Mouse (Mus musculus) ES-E14 (cell line): ENCODE measurements around the gene Zfp512b. TPM values are rescaled to one million over a fixed set of nuclear protein-coding genes. Genes with fewer than 3 reads are reported as not detected.
A peak's percentile ranks its signal among the peaks of the same experiment; 100 is the strongest.

Experiments used
- DNase-seq: peaks from one replicate; pipeline ENCODE4 v3.0.0-alpha.2; 2013; ENCODE audit warnings: low read depth, low spot score
- H3K27ac ChIP-seq: 2 replicates; pipeline ENCODE4 v1.5.1; 2012; ENCODE audit warnings: low read depth, mild to moderate bottlenecking, low read length, moderate library complexity, mixed read lengths; ENCODE audit not compliant: poor library complexity, insufficient read depth, severe bottlenecking
- H3K36me3 ChIP-seq: 2 replicates; pipeline ENCODE4 v1.6.1; 2012; ENCODE audit warnings: mild to moderate bottlenecking, low read length, moderate library complexity, mixed read lengths; ENCODE audit not compliant: control insufficient read depth, poor library complexity, insufficient read depth, severe bottlenecking
- H3K4me1 ChIP-seq, 2 experiments: fragments of 150-350 bp in 1 of 2; sonication (generic) in 1 of 2; 2 replicates each; pipeline ENCODE4 v1.6.1; 2012; ENCODE audit warnings: low read length in 2 of 2, mild to moderate bottlenecking in 1 of 2, mixed read lengths in 1 of 2; ENCODE audit not compliant: control insufficient read depth in 2 of 2, insufficient read depth in 2 of 2, poor library complexity in 1 of 2
- H3K4me3 ChIP-seq, 2 experiments: fragments of 150-350 bp in 1 of 2; sonication (generic) in 1 of 2; 2 replicates each; pipeline ENCODE4 v1.5.1; 2012; ENCODE audit warnings: low read length in 2 of 2, low read depth in 1 of 2, mild to moderate bottlenecking in 1 of 2, mixed read lengths in 1 of 2; ENCODE audit not compliant: insufficient read depth in 1 of 2, poor library complexity in 1 of 2, severe bottlenecking in 1 of 2
- H3K9ac ChIP-seq: 2 replicates; pipeline ENCODE4 v1.6.1; 2012; ENCODE audit warnings: low read depth, mild to moderate bottlenecking, low read length, mixed read lengths; ENCODE audit not compliant: poor library complexity, insufficient read depth, severe bottlenecking
- H3K9me3 ChIP-seq: fragments of 150-350 bp; sonication (generic); 2 replicates; pipeline ENCODE4 v1.6.1; 2012; ENCODE audit warnings: low read depth, mild to moderate bottlenecking, low read length; ENCODE audit not compliant: control insufficient read depth, insufficient read depth
- CHD2 ChIP-seq: IDR thresholded peaks from 2 replicates; pipeline ENCODE4 v1.6.1; 2014; ENCODE audit warnings: mild to moderate bottlenecking, low read depth, low read length, inconsistent platforms
- HCFC1 ChIP-seq: IDR thresholded peaks from 2 replicates; pipeline ENCODE4 v1.6.1; 2012; ENCODE audit warnings: low read length, inconsistent platforms, borderline replicate concordance; ENCODE audit not compliant: insufficient read depth
- MAFK ChIP-seq: IDR thresholded peaks from 2 replicates; pipeline ENCODE4 v1.6.1; 2014; ENCODE audit warnings: mild to moderate bottlenecking, low read depth, low read length, inconsistent platforms; ENCODE audit not compliant: insufficient read depth
- ZC3H11A ChIP-seq: IDR thresholded peaks from 2 replicates; pipeline ENCODE4 v1.6.1; 2012; ENCODE audit warnings: low read depth, mild to moderate bottlenecking, inconsistent platforms, low read length, borderline replicate concordance
- ZNF384 ChIP-seq: IDR thresholded peaks from 2 replicates; pipeline ENCODE4 v1.6.1; 2012; ENCODE audit warnings: low read depth, low read length, inconsistent platforms
- in situ Hi-C, 2 experiments: fragments of 600-800 bp; cut with MboI; formaldehyde crosslinking; loops; one replicate each; pipeline ENCODE4 v1.15.1; 2025; ENCODE audit warnings: low sequenced_read_pairs in 2 of 2, inconsistent platforms in 1 of 2; ENCODE audit not compliant: unreplicated experiment in 2 of 2
- total RNA-seq: library from RNA; depleted of rRNA; stranded (reverse); fragments of 300-350 nt; gene quantifications from 2 replicates; pipeline ENCODE4 v1.2.3, GENCODE M21; 2012

Zfp512b gene
- total RNA-seq, 1 experiment: 38.2 TPM

- Histone ChIP-seq H3K9me3 (no peaks in the 10 kb centered on the region), H3K36me3 (no peaks in the 10 kb centered on the region), H3K4me3 (peak overlapping the region; percentile 81 to 98), H3K4me1 (peaks cover 4 to 6% of the 10 kb centered on the region in 2 experiments; a peak in 2 of 4 replicates), H3K9ac (peak overlapping the region; percentile 87), H3K27ac (peak overlapping the region; percentile 37)
- peak; percentile 95 for DNase-seq
- no peak for TF ChIP-seq ZC3H11A
- peak; percentile 30; the same call in 1 of the 2 replicates for TF ChIP-seq CHD2
- TF ChIP-seq HCFC1: peak; percentile 75; the same call in 1 of the 2 replicates
- TF ChIP-seq MAFK: no peak
- in situ Hi-C loops: no loop called here
Observed at GRCm38 (mm10) chr2:181600828-181601750, 8.5 kb upstream of the Zfp512b start.

- no peak overlapping the region for H3K27ac ChIP-seq
- in situ Hi-C loops: no loop called here
Observed at GRCm38 (mm10) chr2:181600226-181600758, 7.7 kb upstream of the Zfp512b start.

DNA sequence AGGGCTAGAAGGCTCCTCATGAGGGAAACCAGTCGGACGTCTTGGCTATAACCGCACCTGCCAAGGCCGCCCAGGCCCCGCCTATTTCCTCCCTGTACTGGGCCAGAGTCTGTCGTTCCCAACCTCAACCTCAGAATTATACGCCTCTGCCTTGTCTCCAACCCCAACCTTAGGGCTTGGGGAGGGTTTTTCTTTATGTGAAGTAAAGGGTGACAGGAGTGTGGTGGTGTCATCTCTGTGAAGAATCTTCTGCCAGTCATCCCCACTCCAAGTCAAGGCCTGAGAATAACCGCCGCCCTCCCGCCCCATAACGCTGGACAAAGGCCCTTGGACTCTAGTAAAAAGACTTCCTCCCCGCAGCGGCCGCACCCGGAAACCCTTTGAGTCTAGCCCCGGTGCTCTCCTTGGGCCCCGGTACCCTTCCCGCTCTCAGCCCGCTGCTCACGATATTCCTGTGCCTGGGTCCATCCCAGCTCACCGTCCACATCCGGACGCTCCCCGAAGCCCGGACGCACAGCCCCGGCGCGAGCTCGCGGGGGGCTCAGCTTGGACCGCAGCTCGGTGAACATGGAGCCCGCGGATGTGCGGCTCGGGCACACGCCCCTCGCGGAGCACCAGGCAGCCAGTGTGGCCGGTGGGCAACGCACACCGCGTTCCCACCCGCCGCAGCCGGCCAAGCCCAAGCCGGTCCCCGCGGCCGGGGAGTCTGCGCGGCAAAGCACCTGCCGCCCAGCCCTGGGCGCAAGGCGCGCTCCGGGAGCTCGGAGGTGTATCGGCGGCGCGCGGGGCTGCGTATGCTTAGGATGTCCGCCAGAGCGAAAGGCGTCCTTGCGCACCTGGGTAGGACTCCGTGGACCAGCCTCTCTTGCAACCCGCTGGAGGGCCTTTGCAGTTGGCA, 6.1 kb upstream of the Zfp512b start, which contains the start of gene Samd10:
Gene Samd10 (minus strand): TSS at position 759 of the 898 bp plus-strand sequence.
- Histone ChIP-seq H3K4me1 (peaks cover 4 to 6% of the 10 kb centered on the region in 2 experiments; a peak in 2 of 4 replicates), H3K27ac (no peak within 1 kb of the TSS), H3K4me3 (peak within 1 kb of the TSS; percentile 90 to 91), H3K9ac (peak within 1 kb of the TSS; percentile 83), H3K36me3 (no peaks in the 10 kb centered on the region), H3K9me3 (no peaks in the 10 kb centered on the region)
- in situ Hi-C loops: no loop called here
- TF ChIP-seq HCFC1 (no peak), MAFK (no peak), CHD2 (no peak), ZC3H11A (no peak), ZNF384 (no peak)
- DNase-seq: no peak

More at GRCm38 (mm10) chr2:181600226-181600758, 7.7 kb upstream of the Zfp512b start:
- TF ChIP-seq ZC3H11A: no peak
- no peak for TF ChIP-seq HCFC1
- TF ChIP-seq MAFK: no peak
- TF ChIP-seq CHD2: no peak
- no peak for TF ChIP-seq ZNF384
- no peaks in the 10 kb centered on the region for H3K36me3 ChIP-seq
- peaks cover 4 to 6% of the 10 kb centered on the region in 2 experiments; a peak in 2 of 4 replicates for H3K4me1 ChIP-seq
- peak overlapping the region; percentile 80 for H3K9ac ChIP-seq
- peak overlapping the region; percentile 81 to 98 for H3K4me3 ChIP-seq
- no peak for DNase-seq
- no peaks in the 10 kb centered on the region for H3K9me3 ChIP-seq

- DNase-seq: no peak
- H3K9me3 ChIP-seq: no peaks in the 10 kb centered on the region
- no peak overlapping the region for H3K9ac ChIP-seq
- H3K27ac ChIP-seq: no peak overlapping the region
- no peak overlapping the region for H3K4me3 ChIP-seq
- H3K4me1 ChIP-seq: peaks cover 4 to 6% of the 10 kb centered on the region in 2 experiments; a peak in 2 of 4 replicates
- no peaks in the 10 kb centered on the region for H3K36me3 ChIP-seq
- TF ChIP-seq CHD2 (no peak), ZC3H11A (no peak), ZNF384 (peak; percentile 95)
- in situ Hi-C loops: no loop called here
Observed at GRCm38 (mm10) chr2:181597378-181598061, 4.9 kb upstream of the Zfp512b start.
